Mouse (Mus musculus) small intestine, adult 2 months (tissue): Measurements from ENCODE around the gene Caskin1.

Experiments
- CTCF ChIP-seq: fragments of 200-500 bp; IDR thresholded peaks from 2 replicates; pipeline ENCODE4 v1.5.1; 2012; ENCODE audit warnings: low read depth, mild to moderate bottlenecking, control low read depth, inconsistent platforms, low read length, moderate library complexity, mixed read lengths; ENCODE audit not compliant: insufficient replicate concordance, insufficient read length; ENCODE audit errors: extremely low read depth
- POLR2A ChIP-seq: fragments of 200-500 bp; IDR thresholded peaks from 2 replicates; pipeline ENCODE4 v1.6.1; 2012; ENCODE audit warnings: low read depth, mild to moderate bottlenecking, control low read depth, inconsistent platforms, low read length, moderate library complexity

- no peak for TF ChIP-seq CTCF
- no peak for TF ChIP-seq POLR2A
Observed at GRCm38 (mm10) chr17:24533099-24533992, 44.9 kb downstream of the Caskin1 start.
